Mouse (Mus musculus): ENCODE measurements at regions not wholly inside any gene's neighbourhood (a gene's known extent, or its start where the extent isn't known, plus 50 kb on each side); places are given as distances from the start of the nearest gene placed in this dataset.

DNA sequence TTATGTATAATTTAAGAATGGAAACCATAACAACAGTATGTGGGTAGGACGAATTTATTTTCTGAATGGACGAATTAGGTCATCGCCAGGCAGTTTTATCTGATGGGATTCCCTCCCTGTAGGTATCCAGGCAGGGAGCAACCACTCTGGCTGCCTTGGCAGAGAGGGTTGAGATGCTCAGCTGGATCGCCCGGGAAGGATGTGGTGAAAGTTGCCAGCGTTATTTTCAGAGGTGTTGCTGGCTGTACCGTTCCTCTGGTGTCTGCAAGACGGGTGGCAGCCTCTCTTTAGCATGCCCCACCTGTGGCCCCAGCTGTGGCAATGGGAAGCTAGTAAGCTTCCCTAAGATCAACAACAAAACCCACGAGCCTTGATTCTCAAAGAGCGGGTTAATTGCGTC lies 105.9 kb downstream of the Zfp281 start:
- TF ChIP-seq POLR2A (IDR thresholded peaks at IDR 0.05; ENCODE audit: insufficient read length, low read depth) (no peak), POLR2AphosphoS2 (IDR thresholded peaks at IDR 0.05; ENCODE audit: insufficient read length, low read depth) (no peak), MYOG (IDR thresholded peaks at IDR 0.05; ENCODE audit: control insufficient read depth in 1 of 3, insufficient read depth in 1 of 3, insufficient read length in 2 of 3, low read depth in 2 of 3) (no peak), MYOD1 (IDR thresholded peaks at IDR 0.05; ENCODE audit: control insufficient read depth in 1 of 3, insufficient read length in 2 of 3, low read depth in 2 of 3) (no peak), CEBPB (IDR thresholded peaks at IDR 0.05; ENCODE audit: insufficient read depth, poor library complexity, severe bottlenecking) (no peak), USF1 (IDR thresholded peaks at IDR 0.05; ENCODE audit: low read depth) (no peak), TCF3 (IDR thresholded peaks at IDR 0.05; ENCODE audit: insufficient read length, low read depth) (no peak), MAX (IDR thresholded peaks at IDR 0.05; ENCODE audit: low read depth) (no peak), SRF (IDR thresholded peaks at IDR 0.05; ENCODE audit: control insufficient read depth, insufficient read length, low read depth) (no peak), TCF12 (IDR thresholded peaks at IDR 0.05; ENCODE audit: insufficient read depth, poor library complexity, severe bottlenecking) (no peak), E2F4 (IDR thresholded peaks at IDR 0.05; ENCODE audit: insufficient read depth) (no peak)

Measured in myocyte (in vitro differentiated cells).